ENCODE assay signal across 7 mouse cellular contexts in genomic region chr2:90847681-90848050, GRCm38 (mm10). TPM values are rescaled to one million over a fixed set of nuclear protein-coding genes. Genes with fewer than 3 reads are reported as not detected.
DNase-seq lines count a peak whose midpoint lies in the region; ATAC-seq and TF ChIP-seq lines count a peak whose summit lies in the region.

No protein-coding gene starts in this region.

- DNase-seq in neural tube, embryonic 11.5 days (ENCODE audit: low spot score): no peak
- DNase-seq in neural tube, embryonic 10.5 days (ENCODE audit: extremely low spot score, low spot score): no peak
- peak; percentile 6 for DNase-seq in embryonic facial prominence, embryonic 14.5 days (ENCODE audit: low spot score)
- DNase-seq in limb, embryonic 14.5 days (ENCODE audit: low spot score): no peak
- DNase-seq in left cerebral cortex, adult 18-20 months (ENCODE audit: low spot score in 2 of 2): no peak

- no peaks in the 10 kb centered on the region for H3K4me1 ChIP-seq in neural tube, embryonic 11.5 days (ENCODE audit: control insufficient read depth, insufficient read depth, low read length)
- peaks cover 13% of the 10 kb centered on the region for H3K4me1 ChIP-seq in embryonic facial prominence, embryonic 14.5 days (ENCODE audit: control insufficient read depth, insufficient read depth, low read length)
- peaks cover 9% of the 10 kb centered on the region for H3K4me1 ChIP-seq in limb, embryonic 14.5 days (ENCODE audit: control insufficient read depth, insufficient read depth, low read length)
- H3K4me1 ChIP-seq in stomach, embryonic 16.5 days (ENCODE audit: control insufficient read depth, insufficient read depth, low read length): peaks cover 16% of the 10 kb centered on the region; the same call in 1 of the 2 replicates

- H3K27me3 ChIP-seq in neural tube, embryonic 11.5 days (ENCODE audit: control insufficient read depth, insufficient read depth, low read length): no peaks in the 10 kb centered on the region
- H3K27me3 ChIP-seq in embryonic facial prominence, embryonic 14.5 days (replicated peaks; ENCODE audit: control insufficient read depth, insufficient read depth, low read length): no peaks in the 10 kb centered on the region
- no peaks in the 10 kb centered on the region for H3K27me3 ChIP-seq in limb, embryonic 14.5 days (ENCODE audit: control insufficient read depth, insufficient read depth, low read length)
- no peaks in the 10 kb centered on the region for H3K27me3 ChIP-seq in stomach, embryonic 16.5 days (ENCODE audit: control insufficient read depth, insufficient read depth, low read length)

- H3K9ac ChIP-seq in neural tube, embryonic 11.5 days (ENCODE audit: low read length): peak overlapping the region; percentile 82
- peak overlapping the region; percentile 82 for H3K9ac ChIP-seq in embryonic facial prominence, embryonic 14.5 days (ENCODE audit: low read depth, low read length)
- H3K9ac ChIP-seq in limb, embryonic 14.5 days (ENCODE audit: low read depth, low read length, severe bottlenecking): peak overlapping the region; percentile 86
- peak overlapping the region; percentile 90 for H3K9ac ChIP-seq in stomach, embryonic 16.5 days (ENCODE audit: low read length)

- TF ChIP-seq POLR2A in limb, embryonic 14.5 days (IDR thresholded peaks at IDR 0.05; ENCODE audit: borderline replicate concordance, extremely low read depth, insufficient read depth, insufficient read length): no peak

- peak overlapping the region; percentile 57 for H3K4me2 ChIP-seq in neural tube, embryonic 11.5 days (ENCODE audit: low read depth)
- peak overlapping the region; percentile 75 for H3K4me2 ChIP-seq in embryonic facial prominence, embryonic 14.5 days (ENCODE audit: low read depth, low read length)
- peak overlapping the region; percentile 53 for H3K4me2 ChIP-seq in limb, embryonic 14.5 days (replicated peaks; ENCODE audit: low read depth, low read length, severe bottlenecking)
- peak overlapping the region; percentile 63 for H3K4me2 ChIP-seq in stomach, embryonic 16.5 days (ENCODE audit: low read depth, low read length)

- peaks cover 5% of the 10 kb centered on the region for H3K36me3 ChIP-seq in neural tube, embryonic 11.5 days (ENCODE audit: control insufficient read depth, insufficient read depth, low read length)
- peaks cover 34% of the 10 kb centered on the region for H3K36me3 ChIP-seq in embryonic facial prominence, embryonic 14.5 days (ENCODE audit: control insufficient read depth, insufficient read depth, low read length)
- peaks cover 27% of the 10 kb centered on the region for H3K36me3 ChIP-seq in limb, embryonic 14.5 days (ENCODE audit: control insufficient read depth, insufficient read depth, low read length)
- H3K36me3 ChIP-seq in stomach, embryonic 16.5 days (ENCODE audit: control insufficient read depth, insufficient read depth, low read length): peaks cover 9% of the 10 kb centered on the region

- H3K27ac ChIP-seq in neural tube, embryonic 11.5 days (ENCODE audit: low read depth, low read length): peak overlapping the region; percentile 79; the same call in 1 of the 2 replicates
- peak overlapping the region; percentile 81 for H3K27ac ChIP-seq in embryonic facial prominence, embryonic 14.5 days (replicated peaks; ENCODE audit: low read depth, low read length)
- peak overlapping the region; percentile 71 for H3K27ac ChIP-seq in limb, embryonic 14.5 days (replicated peaks; ENCODE audit: low read depth, low read length)
- H3K27ac ChIP-seq in stomach, embryonic 16.5 days (ENCODE audit: low read length): peak overlapping the region; percentile 84

- no peaks in the 10 kb centered on the region for H3K9me3 ChIP-seq in neural tube, embryonic 11.5 days (ENCODE audit: control insufficient read depth, low read length)
- H3K9me3 ChIP-seq in embryonic facial prominence, embryonic 14.5 days (ENCODE audit: control insufficient read depth, low read length): no peaks in the 10 kb centered on the region
- H3K9me3 ChIP-seq in limb, embryonic 14.5 days (ENCODE audit: control insufficient read depth, low read length): no peaks in the 10 kb centered on the region
- no peaks in the 10 kb centered on the region for H3K9me3 ChIP-seq in stomach, embryonic 16.5 days (replicated peaks; ENCODE audit: control insufficient read depth, low read length)

- 2% methylated on average over 13 of the region's 13 CpGs for WGBS in neural tube, embryonic 11.5 days
- under 1% methylated on average over 13 of the region's 13 CpGs for WGBS in embryonic facial prominence, embryonic 14.5 days
- WGBS in limb, embryonic 14.5 days: under 1% methylated on average over 13 of the region's 13 CpGs
- WGBS in stomach, embryonic 16.5 days: 0% methylated on average over 13 of the region's 13 CpGs

- ATAC-seq in neural tube, embryonic 11.5 days (ENCODE audit: insufficient read depth, low FRiP score, low TSS enrichment): no peak
- no peak for ATAC-seq in embryonic facial prominence, embryonic 14.5 days (ENCODE audit: low read depth)
- ATAC-seq in limb, embryonic 14.5 days (ENCODE audit: low FRiP score, low read depth): no peak
- no peak for ATAC-seq in stomach, embryonic 16.5 days (ENCODE audit: insufficient read depth, low FRiP score)
- no peak for ATAC-seq in activated CD4-positive, CD25-positive, alpha-beta regulatory T cell, adult 4 months

- H3K4me3 ChIP-seq in neural tube, embryonic 11.5 days (ENCODE audit: low read depth, low read length): peak overlapping the region; percentile 65
- H3K4me3 ChIP-seq in embryonic facial prominence, embryonic 14.5 days (ENCODE audit: low read depth, low read length): peak overlapping the region; percentile 82
- H3K4me3 ChIP-seq in limb, embryonic 14.5 days (replicated peaks; ENCODE audit: low read length): peak overlapping the region; percentile 94
- H3K4me3 ChIP-seq in stomach, embryonic 16.5 days (replicated peaks; ENCODE audit: low read length): peak overlapping the region; percentile 92

RNA-seq across cellular contexts. Expression of gene Mtch2, which starts 0.7 kb away (rescaled TPM):
- polyA plus RNA-seq in neural tube, embryonic 11.5 days (2014; fragmentation: Nextera tagmentation; extraction: Ambion mirVana): 288 and 291 TPM in 2 replicates
- 207 and 210 TPM in 2 replicates for polyA plus RNA-seq in embryonic facial prominence, embryonic 14.5 days (2014; fragmentation: Nextera tagmentation; extraction: Ambion mirVana)
- polyA plus RNA-seq in limb, embryonic 14.5 days (2012; rRNA removed): 111 and 120 TPM in 2 replicates
- 201 and 210 TPM in 2 replicates for polyA plus RNA-seq in limb, embryonic 14.5 days (2014; fragmentation: Nextera tagmentation; extraction: Ambion mirVana)
- 221 and 238 TPM in 2 replicates for polyA plus RNA-seq in stomach, embryonic 16.5 days (2015; fragmentation: Nextera tagmentation; extraction: Ambion mirVana)
- 100 to 1,000 TPM in 1 of 2 experiments, 10 to 100 TPM in 1; 96.8 to 106 TPM for total RNA-seq in left cerebral cortex, adult 18-20 months (2021)
- polyA plus RNA-seq in activated CD4-positive, CD25-positive, alpha-beta regulatory T cell, adult 4 months (2017; shearing (Covaris generic)): 100 to 1,000 TPM; 116 to 122 TPM

RNA-seq across cellular contexts. Expression of gene C1qtnf4, which starts 38.0 kb away (rescaled TPM):
- polyA plus RNA-seq in neural tube, embryonic 11.5 days (2014; fragmentation: Nextera tagmentation; extraction: Ambion mirVana): 20.6 and 22.5 TPM in 2 replicates
- 19.9 and 22.8 TPM in 2 replicates for polyA plus RNA-seq in embryonic facial prominence, embryonic 14.5 days (2014; fragmentation: Nextera tagmentation; extraction: Ambion mirVana)
- polyA plus RNA-seq in limb, embryonic 14.5 days (2012; rRNA removed): 28.6 and 38.1 TPM in 2 replicates
- 32.0 and 35.0 TPM in 2 replicates for polyA plus RNA-seq in limb, embryonic 14.5 days (2014; fragmentation: Nextera tagmentation; extraction: Ambion mirVana)
- polyA plus RNA-seq in stomach, embryonic 16.5 days (2015; fragmentation: Nextera tagmentation; extraction: Ambion mirVana): 5.3 and 5.7 TPM in 2 replicates
- total RNA-seq in left cerebral cortex, adult 18-20 months (2021): 100 to 1,000 TPM; 275 to 295 TPM
- 1 to 10 TPM in 1 of 2 experiments, under 1 TPM in 1; 0.89 to 1.5 TPM for polyA plus RNA-seq in activated CD4-positive, CD25-positive, alpha-beta regulatory T cell, adult 4 months (2017; shearing (Covaris generic))

RNA-seq across cellular contexts. Expression of gene Kbtbd4, which starts 56.9 kb away (rescaled TPM):
- polyA plus RNA-seq in neural tube, embryonic 11.5 days (2014; fragmentation: Nextera tagmentation; extraction: Ambion mirVana): 48.2 and 49.5 TPM in 2 replicates
- 25.8 and 31.0 TPM in 2 replicates for polyA plus RNA-seq in embryonic facial prominence, embryonic 14.5 days (2014; fragmentation: Nextera tagmentation; extraction: Ambion mirVana)
- 25.5 and 26.8 TPM in 2 replicates for polyA plus RNA-seq in limb, embryonic 14.5 days (2012; rRNA removed)
- polyA plus RNA-seq in limb, embryonic 14.5 days (2014; fragmentation: Nextera tagmentation; extraction: Ambion mirVana): 30.5 and 33.8 TPM in 2 replicates
- 29.7 and 32.4 TPM in 2 replicates for polyA plus RNA-seq in stomach, embryonic 16.5 days (2015; fragmentation: Nextera tagmentation; extraction: Ambion mirVana)
- 10 to 100 TPM; 48.0 to 57.1 TPM for total RNA-seq in left cerebral cortex, adult 18-20 months (2021)
- 10 to 100 TPM; 34.3 to 37.8 TPM for polyA plus RNA-seq in activated CD4-positive, CD25-positive, alpha-beta regulatory T cell, adult 4 months (2017; shearing (Covaris generic))

RNA-seq across cellular contexts. Expression of gene Ndufs3, which starts 57.0 kb away (rescaled TPM):
- 187 and 191 TPM in 2 replicates for polyA plus RNA-seq in neural tube, embryonic 11.5 days (2014; fragmentation: Nextera tagmentation; extraction: Ambion mirVana)
- polyA plus RNA-seq in embryonic facial prominence, embryonic 14.5 days (2014; fragmentation: Nextera tagmentation; extraction: Ambion mirVana): 203 and 206 TPM in 2 replicates
- 155 and 170 TPM in 2 replicates for polyA plus RNA-seq in limb, embryonic 14.5 days (2012; rRNA removed)
- 207 and 219 TPM in 2 replicates for polyA plus RNA-seq in limb, embryonic 14.5 days (2014; fragmentation: Nextera tagmentation; extraction: Ambion mirVana)
- polyA plus RNA-seq in stomach, embryonic 16.5 days (2015; fragmentation: Nextera tagmentation; extraction: Ambion mirVana): 221 and 234 TPM in 2 replicates
- 100 to 1,000 TPM; 253 to 266 TPM for total RNA-seq in left cerebral cortex, adult 18-20 months (2021)
- 100 to 1,000 TPM; 119 to 121 TPM for polyA plus RNA-seq in activated CD4-positive, CD25-positive, alpha-beta regulatory T cell, adult 4 months (2017; shearing (Covaris generic))
